Mouse (Mus musculus) liver (tissue): ENCODE results near the gene Gspt1.
"Not testable (repeated sequence)": the region's sequence is repeated elsewhere in the genome, so short reads cannot be mapped to it uniquely, and the experiment has no call there.

Experiments
- DNase-seq: peaks from one replicate; pipeline ENCODE4 v3.0.0-alpha.2; 2020; ENCODE audit warnings: mixed read lengths

The Gspt1 gene

GRCm38 (mm10) chr16:11253898-11254722, at the start of gene Gspt1:
TSS of gene Gspt1 (minus strand) at chr16:11254325.
- peak; percentile 98 for DNase-seq

DNA sequence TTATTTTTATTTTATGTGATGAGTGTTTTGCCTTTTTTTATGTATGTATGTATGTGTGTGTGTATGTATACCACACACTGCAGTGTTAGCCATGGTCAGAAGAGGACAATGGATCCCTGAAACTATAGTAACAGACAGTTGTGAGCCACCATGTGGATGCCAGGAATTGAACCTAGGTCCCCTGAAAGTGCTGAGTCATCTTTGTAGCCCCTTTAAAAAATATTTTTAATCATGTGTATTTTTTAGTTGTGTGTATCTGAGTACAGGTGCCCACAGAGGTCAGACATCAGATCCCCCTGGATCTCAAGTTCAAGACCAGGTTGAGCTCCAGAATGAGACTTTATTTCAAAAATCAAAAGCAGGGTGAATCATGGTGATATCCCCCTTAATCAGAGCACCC, 49.6 kb upstream of the Gspt1 start:
- no peak for DNase-seq

DNA sequence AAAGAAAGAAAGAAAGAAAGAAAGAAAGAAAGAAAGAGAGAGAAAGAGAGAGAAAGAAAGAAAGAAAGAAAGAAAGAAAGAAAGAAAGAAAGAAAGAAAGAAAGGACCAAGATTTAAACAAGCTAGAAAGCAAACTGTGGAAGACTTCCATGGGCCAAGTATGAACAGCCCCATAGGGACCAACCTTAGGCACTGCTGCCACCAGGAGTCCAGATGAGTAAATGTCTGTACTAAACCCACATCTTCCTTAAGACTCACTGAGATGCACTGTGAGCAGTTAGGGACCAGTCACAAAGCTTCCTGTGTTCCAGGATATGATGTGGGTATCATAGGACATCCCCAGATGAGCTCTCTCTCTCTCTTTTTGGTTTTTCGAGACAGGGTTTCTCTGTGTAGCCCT, 43.6 kb upstream of the Gspt1 start:
- peak; percentile 31 for DNase-seq

DNA sequence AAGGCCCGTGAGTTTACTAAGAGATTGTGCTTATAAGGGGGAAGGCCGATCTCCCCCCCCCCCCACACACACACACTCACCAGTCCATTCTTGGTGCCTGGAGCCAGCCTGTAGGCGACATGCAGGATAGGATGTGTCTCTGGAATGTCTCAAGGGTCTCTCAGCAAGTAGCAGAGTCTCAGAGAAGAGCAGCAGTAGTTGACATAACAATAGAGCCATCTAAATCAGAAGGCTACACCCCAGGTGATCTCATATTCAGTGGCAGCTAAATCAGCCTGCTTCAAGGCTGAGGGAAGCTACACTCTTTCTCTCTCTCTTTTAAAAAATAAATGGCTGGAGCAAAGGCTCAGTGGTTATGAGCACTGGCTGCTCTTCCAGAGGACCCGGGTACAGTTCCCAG, 41.5 kb upstream of the Gspt1 start:
- not testable (repeated sequence) for DNase-seq

- DNase-seq = not testable (repeated sequence)
Observed at GRCm38 (mm10) chr16:11288873-11289272, 34.7 kb upstream of the Gspt1 start.

- no peak for DNase-seq
Observed at GRCm38 (mm10) chr16:11285949-11286348, 31.8 kb upstream of the Gspt1 start.

DNA sequence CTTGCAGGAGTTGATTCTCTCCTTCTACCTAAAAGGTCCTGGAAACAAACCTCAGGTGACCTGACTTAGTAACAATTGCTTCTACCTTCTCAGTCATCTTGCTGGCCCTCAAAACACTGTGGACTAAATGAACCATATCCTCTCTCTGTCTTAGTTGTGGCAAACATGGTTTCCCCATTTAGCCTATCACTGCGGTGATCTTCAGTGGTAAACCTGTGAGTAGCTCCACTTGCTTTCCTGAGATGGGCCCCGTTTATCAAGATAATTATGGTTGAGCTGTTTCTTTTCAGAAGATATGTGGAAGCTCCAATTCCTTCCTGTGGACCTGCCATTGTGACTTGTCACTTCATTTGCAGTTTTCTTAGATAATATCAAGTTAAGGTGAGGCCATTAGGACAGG, 30.8 kb upstream of the Gspt1 start:
- no peak for DNase-seq

DNA sequence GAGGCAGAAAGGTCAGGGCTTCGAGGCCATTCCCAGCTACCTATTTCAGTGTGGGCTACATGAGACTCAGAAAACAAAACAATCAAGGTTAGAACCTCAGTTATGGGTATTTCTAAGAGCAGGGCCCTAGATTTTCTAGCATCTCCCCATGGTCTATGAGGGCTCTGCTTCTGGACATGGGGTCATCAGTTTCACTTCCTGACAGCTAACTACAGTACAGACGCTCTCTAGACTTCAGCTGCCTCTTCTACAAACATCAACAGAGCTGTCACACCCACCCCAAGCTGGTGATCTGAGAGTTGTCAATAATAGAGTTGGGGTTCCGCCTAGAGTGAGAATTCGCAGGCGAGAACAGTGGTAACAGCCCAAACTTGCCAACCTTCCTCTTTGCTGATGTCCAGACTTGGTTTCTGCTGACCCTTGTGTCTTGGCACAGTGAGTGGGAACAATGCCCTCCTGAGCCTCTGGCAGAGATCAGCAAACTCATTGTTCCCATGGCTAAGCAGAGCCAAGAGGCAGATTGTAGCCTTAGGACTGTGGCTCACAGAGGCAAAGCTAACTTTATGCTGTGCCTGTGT, 28.6 kb upstream of the Gspt1 start:
- no peak for DNase-seq

- no peak for DNase-seq
Observed at GRCm38 (mm10) chr16:11278778-11279177, 24.7 kb upstream of the Gspt1 start.

DNA sequence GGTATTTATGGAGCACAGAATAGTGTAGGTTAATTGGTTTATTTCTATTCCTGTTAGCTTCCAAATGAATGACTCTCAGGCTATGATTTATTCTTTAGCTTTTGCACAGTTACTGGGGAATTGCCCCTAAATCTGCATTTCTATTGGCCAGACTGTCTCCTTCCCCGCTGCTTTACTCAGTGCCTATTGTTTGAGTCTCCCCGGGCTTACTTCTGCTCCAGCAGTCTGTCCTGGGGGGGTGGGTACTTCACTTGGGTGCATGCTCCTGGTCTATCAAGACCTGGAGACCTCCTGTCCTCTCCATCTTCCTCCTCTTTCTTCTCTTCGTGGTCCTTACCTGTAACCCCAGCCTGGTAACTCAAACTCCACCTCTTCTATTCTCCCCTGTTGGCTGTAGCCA, 22.8 kb upstream of the Gspt1 start:
- DNase-seq = no peak

DNA sequence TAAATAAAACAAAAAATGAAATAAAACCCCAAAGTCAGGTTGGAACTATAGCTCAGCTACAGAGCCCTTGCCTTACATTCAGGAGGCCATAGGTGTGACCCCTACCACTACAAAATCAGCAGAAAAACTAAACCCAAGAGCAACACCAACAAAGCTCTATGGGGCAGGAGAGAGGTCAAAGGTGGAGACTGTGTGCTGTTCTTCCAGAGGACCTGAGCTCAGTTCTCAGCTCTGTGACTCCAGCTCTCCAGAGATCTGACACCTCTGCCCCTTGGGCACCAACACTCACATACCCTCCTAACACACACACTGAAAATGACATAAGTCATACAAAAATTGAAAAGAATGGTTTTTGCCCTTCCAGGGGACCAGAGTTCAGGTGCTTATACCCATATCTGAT, 16.9 kb upstream of the Gspt1 start:
- DNase-seq = no peak

DNA sequence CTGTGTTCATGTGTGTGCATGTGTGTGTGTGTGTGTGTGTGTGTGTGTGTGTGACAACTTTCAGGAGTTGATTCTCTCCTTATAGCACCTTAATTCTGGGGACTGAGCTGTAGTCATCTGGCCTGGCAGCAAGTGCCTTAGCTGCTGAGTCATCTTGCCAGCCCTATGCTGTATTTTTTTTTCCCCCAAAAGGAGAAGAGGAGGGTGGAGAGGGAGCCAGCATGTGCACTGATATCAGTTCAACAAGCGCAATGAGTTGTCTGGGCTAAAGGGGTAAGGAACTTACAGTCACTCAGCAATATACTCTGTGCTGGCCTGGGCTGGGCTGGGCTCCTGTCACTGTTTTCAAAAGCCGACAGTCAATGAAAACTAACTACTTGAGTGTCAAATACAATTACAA, 16.5 kb upstream of the Gspt1 start:
- DNase-seq = peak; percentile 79

- no peak for DNase-seq
Observed at GRCm38 (mm10) chr16:11269808-11270207, 15.7 kb upstream of the Gspt1 start.

GRCm38 (mm10) chr16:11266556-11266955, 12.4 kb upstream of the Gspt1 start:
- no peak for DNase-seq

DNA sequence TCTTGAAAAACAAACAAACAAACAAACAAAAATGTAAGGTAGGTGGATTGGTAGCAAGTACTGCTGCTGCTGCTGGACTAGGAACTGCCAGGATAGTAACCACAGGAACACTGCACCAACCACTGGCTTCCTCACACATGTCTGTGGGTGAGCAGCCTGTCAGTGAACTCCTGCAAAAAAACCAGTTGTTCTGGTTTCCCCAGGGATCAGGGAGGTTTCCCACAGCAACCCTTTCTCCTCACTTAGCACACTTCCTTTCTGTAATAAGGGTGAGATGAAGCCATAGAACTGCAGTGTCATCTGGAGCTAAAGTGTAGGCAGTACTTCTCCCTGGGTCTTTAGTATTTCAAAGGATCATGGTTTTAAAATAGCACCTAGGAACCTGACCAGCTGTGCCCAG, 9.1 kb upstream of the Gspt1 start:
- DNase-seq = no peak

DNA sequence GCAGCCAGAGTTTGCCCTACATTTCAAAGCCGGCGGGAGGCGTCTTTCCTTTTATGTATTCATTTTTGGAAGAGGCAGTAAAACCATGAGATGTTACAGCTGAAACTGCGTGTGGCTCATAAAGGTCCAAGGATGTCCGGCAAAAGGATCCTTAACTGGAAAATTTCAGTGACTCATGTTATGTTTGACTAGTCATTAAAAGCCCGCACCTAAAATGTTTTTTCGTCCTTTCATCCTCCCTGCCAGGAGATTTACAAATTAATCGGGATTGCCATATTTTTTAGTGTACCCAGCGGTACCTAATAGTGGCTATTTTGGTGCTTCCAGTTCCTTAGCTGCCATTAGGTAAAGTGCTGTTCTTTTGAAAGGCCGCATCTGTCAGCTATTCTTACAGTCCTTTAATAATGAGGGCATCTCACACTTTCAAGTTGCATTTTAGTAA, 619 bp upstream of the Gspt1 start:
- DNase-seq = no peak

DNA sequence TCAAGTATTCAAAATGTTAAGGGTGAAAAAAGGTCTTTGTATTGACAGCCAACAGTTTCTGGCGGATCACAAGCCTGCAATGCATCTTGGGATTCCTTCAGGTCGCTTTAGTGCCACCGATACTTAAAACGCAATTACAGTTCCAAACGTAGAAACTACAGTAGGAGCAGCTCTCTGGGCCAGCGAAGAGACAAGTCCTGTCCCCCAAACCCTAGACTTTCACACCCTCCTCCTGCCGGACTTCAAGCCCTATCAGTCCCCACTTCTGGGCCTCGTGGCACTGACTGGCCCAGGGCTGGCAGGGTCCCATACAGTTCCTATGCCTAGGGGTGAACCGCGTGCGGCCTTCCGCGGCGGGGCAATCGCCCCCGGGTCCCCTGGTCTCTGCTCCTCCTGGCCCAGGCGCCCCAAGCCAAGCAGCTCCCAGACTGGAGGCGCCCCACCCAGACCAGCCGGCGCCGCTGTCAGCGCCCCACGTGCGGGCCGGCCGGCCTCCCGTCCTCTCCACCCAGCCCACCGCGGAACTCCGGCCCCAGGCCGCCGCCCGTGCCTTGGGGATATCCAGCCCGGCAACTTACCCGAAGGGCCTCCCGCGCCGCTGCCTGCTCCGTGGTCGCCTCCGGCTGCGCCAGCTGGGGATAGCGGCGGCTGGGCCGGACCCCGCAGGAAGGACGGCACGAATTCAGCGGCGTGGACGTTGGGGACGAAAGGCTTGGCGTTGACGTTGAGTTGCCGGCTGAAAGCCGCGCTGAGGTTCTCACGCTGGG, 877 bp downstream of the Gspt1 start:
- DNase-seq = peak; percentile 74

- no peak for DNase-seq
Observed at GRCm38 (mm10) chr16:11247791-11248190, 6.3 kb downstream of the Gspt1 start.

- DNase-seq = no peak
Observed at GRCm38 (mm10) chr16:11245767-11246166, 8.4 kb downstream of the Gspt1 start.

DNA sequence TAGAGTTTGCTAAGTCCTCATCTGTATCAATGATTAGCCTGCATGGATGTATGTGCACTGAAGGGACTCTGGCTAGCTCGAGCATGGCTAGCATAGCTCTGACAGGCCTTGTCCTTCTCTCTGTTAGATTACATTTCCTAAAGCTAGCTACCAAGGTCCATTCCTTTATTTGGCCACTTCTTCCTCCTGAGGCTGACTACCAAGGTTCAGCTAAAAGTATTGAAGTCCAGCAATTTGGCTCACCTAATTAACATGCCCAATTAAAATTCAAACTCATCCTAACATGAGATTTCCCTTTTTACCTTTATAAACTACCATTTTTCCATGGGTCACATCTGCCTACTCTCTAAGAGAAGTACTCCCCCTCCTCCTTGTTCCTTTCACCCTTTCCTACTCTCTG, 11.7 kb downstream of the Gspt1 start:
- no peak for DNase-seq

DNA sequence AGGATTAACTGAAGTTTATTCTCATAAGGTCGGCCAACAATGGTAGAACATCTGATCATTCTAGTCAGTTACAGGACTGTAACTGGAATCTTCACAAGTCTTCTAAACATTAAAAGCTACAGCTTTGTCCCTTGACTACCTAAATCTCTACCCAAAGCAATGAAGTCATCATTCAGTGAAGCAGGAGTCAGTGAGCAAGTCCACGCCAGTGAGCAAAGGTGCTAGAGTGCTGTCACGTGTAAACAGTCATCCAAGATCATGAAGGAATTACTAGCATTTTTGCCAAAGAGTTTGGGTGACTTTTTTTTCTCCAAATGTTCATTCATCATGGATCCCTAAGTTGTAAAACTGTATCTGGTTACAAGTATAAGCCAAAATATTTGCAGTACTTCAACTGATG, 36.3 kb downstream of the Gspt1 start:
- DNase-seq = no peak

DNA sequence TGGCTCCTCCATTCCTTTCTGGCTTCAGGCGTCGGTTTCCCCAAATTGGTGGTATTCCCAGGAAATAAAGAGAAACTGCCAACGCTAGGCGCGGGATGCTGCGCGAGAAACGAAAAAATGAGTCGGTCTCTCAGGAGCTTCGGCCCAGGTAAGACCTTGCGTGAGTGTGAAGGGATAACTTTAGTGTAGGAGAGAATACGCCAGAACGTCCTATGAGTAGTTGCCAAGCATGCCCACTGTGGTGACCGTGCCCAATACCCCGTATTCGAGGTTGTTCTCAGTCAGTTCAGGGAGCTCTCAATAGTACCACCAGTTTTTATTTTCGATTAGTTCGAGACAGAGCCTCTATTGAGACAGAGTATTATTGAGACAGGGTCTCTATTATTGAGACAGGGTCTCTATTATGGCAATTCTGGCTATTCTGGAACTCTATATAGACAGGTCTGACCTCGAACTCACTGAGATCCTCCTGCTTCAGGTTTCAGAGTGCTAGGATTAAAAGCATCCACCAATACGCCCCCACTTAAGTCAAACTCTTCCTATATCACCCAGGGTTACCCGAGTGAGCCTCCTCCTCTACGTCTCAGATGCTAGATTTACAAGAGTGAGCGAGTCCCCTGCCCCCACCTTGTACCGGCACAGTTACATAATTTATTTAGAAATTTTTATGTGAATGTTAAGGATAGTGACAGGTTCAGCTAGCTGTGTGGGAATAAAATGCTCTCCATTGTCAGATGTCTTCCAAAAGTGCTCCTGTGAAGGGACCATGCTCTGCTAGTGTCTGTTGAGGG, 50.3 kb downstream of the Gspt1 start:
- DNase-seq = no peak
